Mouse (Mus musculus) embryonic facial prominence, embryonic 12.5 days (tissue): ENCODE data around the gene Gm28038. TPM values are rescaled to one million over a fixed set of nuclear protein-coding genes. Genes with fewer than 3 reads are reported as not detected.

Experiments used
- ATAC-seq: fragments of 200-750 bp; cut with Nextera tagmentation; 2 replicates; pipeline ENCODE4 v1.8.0; 2017; ENCODE audit not compliant: insufficient number of reproducible peaks, insufficient read depth, low FRiP score, low TSS enrichment
- H3K27ac ChIP-seq: fragments of 300-500 bp; sonication (generic); 2 replicates; pipeline ENCODE4 v1.5.1; 2016; ENCODE audit warnings: mild to moderate bottlenecking
- H3K27me3 ChIP-seq: fragments of 300-500 bp; sonication (generic); 2 replicates; pipeline ENCODE4 v1.6.1; 2016; ENCODE audit warnings: mild to moderate bottlenecking, moderate library complexity
- H3K36me3 ChIP-seq: fragments of 300-500 bp; sonication (generic); 2 replicates; pipeline ENCODE4 v1.6.1; 2016; ENCODE audit warnings: mild to moderate bottlenecking
- H3K4me1 ChIP-seq: fragments of 300-500 bp; sonication (generic); 2 replicates; pipeline ENCODE4 v1.6.1; 2016
- H3K4me2 ChIP-seq: fragments of 300-500 bp; sonication (generic); replicated peaks from 2 replicates; pipeline ENCODE4 v1.6.1; 2016; ENCODE audit warnings: mild to moderate bottlenecking, moderate library complexity
- H3K4me3 ChIP-seq: fragments of 300-500 bp; sonication (generic); 2 replicates; pipeline ENCODE4 v1.5.1; 2016; ENCODE audit warnings: mild to moderate bottlenecking
- H3K9ac ChIP-seq: fragments of 300-500 bp; sonication (generic); 2 replicates; pipeline ENCODE4 v1.6.1; 2016; ENCODE audit warnings: mild to moderate bottlenecking, moderate library complexity
- H3K9me3 ChIP-seq: fragments of 300-500 bp; sonication (generic); 2 replicates; pipeline ENCODE4 v1.6.1; 2016; ENCODE audit warnings: mild to moderate bottlenecking, moderate library complexity
- WGBS: fragments of 180-500 bp; shearing (Covaris S2); methylation state at CpG from one replicate; pipeline ENCODE4 v1.1.7; 2016; 5-methylcytosine and 5-hydroxymethylcytosine counted together
- polyA plus RNA-seq: library from polyadenylated mRNA; unstranded; fragments of >200 nt; fragmentation: Nextera tagmentation; extraction: Ambion mirVana; gene quantifications from 2 replicates; pipeline ENCODE4 v1.2.1, GENCODE M21; 2016

Gm28038 gene
- polyA plus RNA-seq, 1 experiment from 2014 or later, result not detected

GRCm38 (mm10) chr2:30247036-30247435 lies 33.8 kb upstream of the Gm28038 start:
- no peak overlapping the region for H3K27ac ChIP-seq
- no peak overlapping the region for H3K4me3 ChIP-seq
- H3K4me1 ChIP-seq, result peaks cover 15% of the 10 kb centered on the region
- 86% methylated on average over 5 of the region's 5 CpGs for WGBS
- H3K36me3 ChIP-seq, result peaks cover 58% of the 10 kb centered on the region
- no peak overlapping the region for H3K4me2 ChIP-seq
- H3K27me3 ChIP-seq, result no peaks in the 10 kb centered on the region
- no peak for ATAC-seq
- no peaks in the 10 kb centered on the region for H3K9me3 ChIP-seq
- no peak overlapping the region for H3K9ac ChIP-seq

- Histone ChIP-seq H3K27ac (no peak overlapping the region), H3K27me3 (no peaks in the 10 kb centered on the region), H3K9ac (no peak overlapping the region), H3K4me1 (peaks cover 12% of the 10 kb centered on the region), H3K4me2 (no peak overlapping the region), H3K9me3 (no peaks in the 10 kb centered on the region), H3K4me3 (no peak overlapping the region), H3K36me3 (peaks cover 58% of the 10 kb centered on the region)
- 78% methylated on average over 4 of the region's 4 CpGs for WGBS
- ATAC-seq, result no peak
Measured at GRCm38 (mm10) chr2:30247681-30248080, 33.2 kb upstream of the Gm28038 start.

- no peak overlapping the region for H3K4me2 ChIP-seq
- H3K9ac ChIP-seq, result no peak overlapping the region
- no peaks in the 10 kb centered on the region for H3K9me3 ChIP-seq
- H3K27me3 ChIP-seq, result no peaks in the 10 kb centered on the region
- H3K36me3 ChIP-seq, result peaks cover 48% of the 10 kb centered on the region; the same call in 1 of the 2 replicates
- ATAC-seq, result no peak
- H3K4me3 ChIP-seq, result no peak overlapping the region
- 93% methylated on average over 3 of the region's 3 CpGs for WGBS
- no peak overlapping the region for H3K27ac ChIP-seq
- peaks cover 7% of the 10 kb centered on the region for H3K4me1 ChIP-seq
Measured at GRCm38 (mm10) chr2:30249182-30249581, 31.7 kb upstream of the Gm28038 start.

GRCm38 (mm10) chr2:30250166-30251128 lies 30.4 kb upstream of the Gm28038 start:
- Histone ChIP-seq H3K9ac (no peak overlapping the region; the same call in 1 of the 2 replicates), H3K4me3 (no peak overlapping the region), H3K36me3 (peaks cover 59% of the 10 kb centered on the region), H3K27ac (no peak overlapping the region), H3K9me3 (no peaks in the 10 kb centered on the region), H3K4me2 (no peak overlapping the region), H3K4me1 (peaks cover 7% of the 10 kb centered on the region), H3K27me3 (no peaks in the 10 kb centered on the region)
- 87% methylated on average over 10 of the region's 10 CpGs for WGBS
- no peak for ATAC-seq

GRCm38 (mm10) chr2:30251417-30252104 lies 29.3 kb upstream of the Gm28038 start:
- no peaks in the 10 kb centered on the region for H3K9me3 ChIP-seq
- no peaks in the 10 kb centered on the region for H3K27me3 ChIP-seq
- H3K4me3 ChIP-seq, result no peak overlapping the region
- H3K4me2 ChIP-seq, result no peak overlapping the region
- no peaks in the 10 kb centered on the region for H3K4me1 ChIP-seq
- H3K36me3 ChIP-seq, result peaks cover 68% of the 10 kb centered on the region
- H3K9ac ChIP-seq, result no peak overlapping the region
- ATAC-seq, result no peak
- WGBS, result 72% methylated on average over 5 of the region's 5 CpGs
- H3K27ac ChIP-seq, result no peak overlapping the region

DNA sequence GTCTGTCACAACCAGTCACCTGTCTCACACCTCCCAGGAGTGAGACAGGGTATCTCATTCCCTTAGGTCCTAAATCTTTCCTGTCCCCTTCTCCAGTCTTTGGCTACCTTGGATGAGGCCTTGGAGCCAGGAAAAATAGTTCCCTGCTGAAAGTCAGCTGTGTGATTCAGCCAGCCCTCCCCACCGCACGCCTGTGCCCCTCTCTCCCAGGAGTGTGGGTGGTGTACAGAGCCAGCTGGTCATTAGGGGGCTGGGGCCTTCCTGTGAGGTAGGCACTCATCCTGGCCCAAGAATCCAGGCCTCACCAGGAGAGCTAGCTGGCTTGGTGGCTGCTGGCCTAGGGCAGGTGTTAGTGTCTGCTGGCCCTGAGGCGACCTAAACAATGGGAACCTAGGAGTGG lies 28.3 kb upstream of the Gm28038 start:
- peaks cover 78% of the 10 kb centered on the region for H3K36me3 ChIP-seq
- WGBS, result 80% methylated on average over 3 of the region's 3 CpGs

DNA sequence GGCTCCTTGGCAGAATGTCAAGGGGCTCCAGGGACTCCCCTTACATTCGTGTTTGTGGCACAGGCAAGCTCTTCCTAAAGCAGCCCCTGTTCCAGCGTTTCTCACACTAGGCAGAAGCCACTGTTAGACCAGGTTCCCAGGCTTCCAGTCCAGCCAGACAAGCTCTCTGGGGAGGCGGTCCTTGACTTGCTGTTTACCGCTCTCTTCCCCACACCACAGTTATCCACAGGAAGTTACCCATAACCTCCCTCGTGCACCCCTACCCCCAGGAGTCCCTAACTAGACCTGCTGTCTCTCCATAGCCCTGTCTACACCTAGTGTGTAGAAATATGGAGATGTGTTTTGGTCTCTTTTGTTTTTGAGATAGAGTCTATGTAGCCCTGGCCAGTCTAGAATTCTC lies 27.0 kb upstream of the Gm28038 start:
- Histone ChIP-seq H3K9ac (no peak overlapping the region), H3K27me3 (no peaks in the 10 kb centered on the region), H3K9me3 (no peaks in the 10 kb centered on the region), H3K36me3 (peaks cover 80% of the 10 kb centered on the region), H3K27ac (no peak overlapping the region), H3K4me2 (no peak overlapping the region), H3K4me1 (no peaks in the 10 kb centered on the region), H3K4me3 (no peak overlapping the region)
- ATAC-seq, result no peak
- WGBS, result 80% methylated on average over 5 of the region's 5 CpGs

More for the DNA sequence above, 28.3 kb upstream of the Gm28038 start:
- Histone ChIP-seq H3K27ac (no peak overlapping the region), H3K9ac (no peak overlapping the region), H3K4me3 (no peak overlapping the region), H3K9me3 (no peaks in the 10 kb centered on the region), H3K4me1 (no peaks in the 10 kb centered on the region), H3K4me2 (no peak overlapping the region), H3K27me3 (no peaks in the 10 kb centered on the region)
- ATAC-seq, result no peak

DNA sequence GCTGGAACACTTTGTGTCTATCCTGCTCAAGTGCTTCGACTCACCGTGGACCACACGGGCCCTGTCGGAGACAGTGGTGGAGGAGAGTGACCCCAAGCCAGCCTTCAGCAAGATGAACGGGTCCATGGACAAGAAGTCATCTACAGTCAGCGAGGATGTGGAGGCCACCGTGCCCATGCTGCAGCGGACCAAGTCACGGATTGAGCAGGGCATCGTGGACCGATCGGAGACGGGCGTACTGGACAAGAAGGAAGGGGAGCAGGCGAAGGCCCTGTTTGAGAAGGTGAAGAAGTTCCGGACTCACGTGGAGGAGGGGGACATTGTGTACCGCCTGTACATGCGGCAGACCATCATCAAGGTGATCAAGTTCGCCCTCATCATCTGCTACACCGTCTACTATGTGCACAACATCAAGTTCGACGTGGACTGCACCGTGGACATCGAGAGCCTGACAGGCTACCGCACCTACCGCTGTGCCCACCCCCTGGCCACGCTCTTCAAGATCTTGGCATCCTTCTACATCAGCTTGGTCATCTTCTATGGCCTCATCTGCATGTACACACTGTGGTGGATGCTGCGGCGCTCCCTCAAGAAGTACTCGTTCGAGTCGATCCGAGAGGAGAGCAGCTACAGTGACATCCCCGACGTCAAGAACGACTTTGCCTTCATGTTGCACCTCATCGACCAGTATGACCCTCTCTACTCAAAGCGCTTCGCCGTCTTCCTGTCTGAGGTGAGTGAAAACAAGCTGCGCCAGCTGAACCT lies 25.0 kb upstream of the Gm28038 start:
- Histone ChIP-seq H3K4me3 (no peak overlapping the region), H3K9ac (no peak overlapping the region), H3K27ac (no peak overlapping the region), H3K36me3 (peaks cover 82% of the 10 kb centered on the region), H3K4me2 (no peak overlapping the region), H3K9me3 (no peaks in the 10 kb centered on the region), H3K27me3 (no peaks in the 10 kb centered on the region), H3K4me1 (no peaks in the 10 kb centered on the region)
- no peak for ATAC-seq
- WGBS, result 96% methylated on average over 42 of the region's 42 CpGs

DNA sequence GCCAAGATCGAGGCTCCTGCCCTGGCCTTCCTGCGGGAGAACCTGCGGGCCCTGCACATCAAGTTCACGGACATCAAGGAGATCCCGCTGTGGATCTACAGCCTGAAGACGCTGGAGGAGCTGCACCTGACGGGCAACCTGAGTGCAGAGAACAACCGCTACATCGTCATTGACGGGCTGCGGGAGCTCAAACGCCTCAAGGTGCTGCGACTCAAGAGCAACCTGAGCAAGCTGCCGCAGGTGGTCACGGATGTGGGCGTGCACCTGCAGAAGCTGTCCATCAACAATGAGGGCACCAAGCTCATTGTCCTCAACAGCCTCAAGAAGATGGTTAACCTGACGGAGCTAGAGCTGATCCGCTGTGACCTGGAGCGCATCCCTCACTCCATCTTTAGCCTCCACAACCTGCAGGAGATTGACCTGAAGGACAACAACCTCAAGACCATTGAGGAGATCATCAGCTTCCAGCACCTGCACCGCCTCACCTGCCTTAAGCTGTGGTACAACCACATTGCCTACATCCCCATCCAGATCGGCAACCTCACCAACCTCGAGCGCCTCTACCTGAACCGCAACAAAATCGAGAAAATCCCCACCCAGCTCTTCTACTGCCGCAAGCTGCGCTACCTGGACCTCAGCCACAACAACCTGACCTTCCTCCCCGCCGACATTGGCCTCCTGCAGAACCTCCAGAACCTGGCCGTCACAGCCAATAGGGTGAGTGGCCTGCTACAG lies 24.1 kb upstream of the Gm28038 start:
- Histone ChIP-seq H3K27ac (no peak overlapping the region), H3K9ac (no peak overlapping the region), H3K4me1 (no peaks in the 10 kb centered on the region), H3K9me3 (no peaks in the 10 kb centered on the region), H3K36me3 (peaks cover 76% of the 10 kb centered on the region), H3K4me2 (no peak overlapping the region), H3K27me3 (no peaks in the 10 kb centered on the region), H3K4me3 (no peak overlapping the region)
- ATAC-seq, result no peak
- 95% methylated on average over 30 of the region's 30 CpGs for WGBS

DNA sequence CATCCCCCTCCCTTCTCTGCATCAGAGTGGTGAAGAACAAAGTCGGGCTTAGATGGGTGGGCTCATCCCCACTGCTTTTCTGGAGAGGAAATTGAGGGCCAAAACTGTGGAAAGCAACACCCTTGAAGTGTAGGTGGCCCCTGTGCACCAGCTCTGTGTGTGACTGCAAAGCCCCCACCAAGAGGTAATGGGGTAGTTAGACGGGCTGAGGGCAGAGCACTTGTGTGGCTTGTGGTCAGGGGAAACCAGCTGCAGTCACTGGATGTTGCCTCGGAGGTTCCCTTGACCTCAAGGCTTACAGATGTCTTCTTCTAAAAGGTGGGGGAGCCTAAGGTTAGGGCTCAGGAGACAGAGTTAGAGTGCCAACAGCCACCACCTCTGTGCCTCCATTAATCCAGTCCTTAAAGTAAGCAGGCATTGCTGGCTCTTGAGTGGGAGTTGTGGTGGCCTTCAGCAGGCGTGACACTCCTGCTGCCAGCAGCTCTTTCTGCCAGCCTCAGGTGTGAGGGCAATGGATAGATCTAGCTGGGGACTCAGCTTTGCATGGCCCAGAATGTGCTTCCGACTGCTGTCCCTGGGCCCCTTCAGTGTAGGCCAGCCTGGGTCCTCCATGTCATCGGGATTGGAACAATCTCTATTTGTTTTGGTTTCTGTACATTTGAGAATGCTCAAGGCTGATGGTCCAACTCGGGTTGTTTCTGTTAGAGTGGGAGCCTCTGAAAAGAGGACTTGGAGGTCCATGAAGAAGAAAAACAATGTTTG lies 23.0 kb upstream of the Gm28038 start:
- Histone ChIP-seq H3K9me3 (no peaks in the 10 kb centered on the region), H3K27me3 (no peaks in the 10 kb centered on the region), H3K9ac (no peak overlapping the region), H3K4me3 (no peak overlapping the region), H3K4me2 (no peak overlapping the region), H3K36me3 (peaks cover 80% of the 10 kb centered on the region), H3K27ac (no peak overlapping the region), H3K4me1 (no peaks in the 10 kb centered on the region)
- 85% methylated on average over 7 of the region's 7 CpGs for WGBS
- no peak for ATAC-seq
